In genomic region chr10:83545341-83545740, GRCm38 (mm10) we compare ENCODE assay signal across 9 mouse cellular contexts. TPM values are rescaled to one million over a fixed set of nuclear protein-coding genes. Genes with fewer than 3 reads are reported as not detected.
A peak's percentile ranks its signal among the peaks of the same experiment; 100 is the strongest.
DNase-seq lines count a peak whose midpoint lies in the region; ATAC-seq and TF ChIP-seq lines count a peak whose summit lies in the region.
"Had no signal": no experiment of that assay in that cellular context is flagged by ENCODE, and none has a peak within 500 bp of the region (broad histone marks: within the 10 kb centered on the region; RNA-seq: fewer than 3 reads in every experiment).

No protein-coding gene starts in this region.

- no peak for TF ChIP-seq CTCF in intestine, postnatal 0 days (IDR thresholded peaks at IDR 0.05; ENCODE audit: low read depth)

- H3K4me1 ChIP-seq in kidney, embryonic 14.5 days (ENCODE audit: control insufficient read depth, insufficient read depth, low read length): peaks cover 17% of the 10 kb centered on the region
- peaks cover 13% of the 10 kb centered on the region for H3K4me1 ChIP-seq in forebrain, embryonic 10.5 days
- peaks cover 3% of the 10 kb centered on the region for H3K4me1 ChIP-seq in intestine, postnatal 0 days (replicated peaks; ENCODE audit: control insufficient read depth, insufficient read depth, low read length)
- H3K4me1 ChIP-seq in midbrain, embryonic 16.5 days (ENCODE audit: control insufficient read depth, insufficient read depth, low read length): peaks cover 15% of the 10 kb centered on the region

- H3K4me2 ChIP-seq in kidney, embryonic 14.5 days (replicated peaks; ENCODE audit: low read depth, low read length): peak overlapping the region; percentile 50
- peak overlapping the region; percentile 74 for H3K4me2 ChIP-seq in intestine, postnatal 0 days (replicated peaks; ENCODE audit: low read depth)
- H3K4me2 ChIP-seq in midbrain, embryonic 16.5 days (ENCODE audit: low read length): peak overlapping the region; percentile 66; the same call in 1 of the 2 replicates

- peak overlapping the region; percentile 75; the same call in 1 of the 2 replicates for H3K4me3 ChIP-seq in kidney, embryonic 14.5 days (ENCODE audit: low read length)
- H3K4me3 ChIP-seq in forebrain, embryonic 10.5 days: peak overlapping the region; percentile 92
- no peak overlapping the region for H3K4me3 ChIP-seq in intestine, postnatal 0 days (ENCODE audit: low read depth, low read length)
- no peak overlapping the region for H3K4me3 ChIP-seq in midbrain, embryonic 16.5 days (ENCODE audit: low read depth, low read length)

- ATAC-seq in kidney, embryonic 14.5 days (ENCODE audit: low FRiP score, low TSS enrichment): no peak
- ATAC-seq in intestine, postnatal 0 days: no peak
- no peak for ATAC-seq in midbrain, embryonic 16.5 days

- peaks cover 17% of the 10 kb centered on the region for H3K36me3 ChIP-seq in kidney, embryonic 14.5 days (ENCODE audit: control insufficient read depth, insufficient read depth, low read length)
- peaks cover 31% of the 10 kb centered on the region for H3K36me3 ChIP-seq in forebrain, embryonic 10.5 days (replicated peaks)
- H3K36me3 ChIP-seq in intestine, postnatal 0 days (ENCODE audit: control insufficient read depth, insufficient read depth): peaks cover 9% of the 10 kb centered on the region; the same call in 1 of the 2 replicates
- H3K36me3 ChIP-seq in midbrain, embryonic 16.5 days (ENCODE audit: control insufficient read depth, insufficient read depth, low read length): no peaks in the 10 kb centered on the region; the same call in none of the 2 replicates

- DNase-seq in kidney, postnatal 10 days: no peak
- DNase-seq in forebrain, embryonic 10.5 days (ENCODE audit: extremely low spot score, low spot score): no peak
- DNase-seq in frontal cortex, postnatal 10 days (ENCODE audit: low spot score in 2 of 2): no peak
- no peak for DNase-seq in yolk sac, embryonic 10.5 days (ENCODE audit: low spot score)
- no peak for DNase-seq in cerebellum, postnatal 14 days
- DNase-seq: lung, postnatal 4 days had no signal

- no peak overlapping the region for H3K27ac ChIP-seq in kidney, embryonic 14.5 days (ENCODE audit: low read depth, low read length)
- H3K27ac ChIP-seq in forebrain, embryonic 10.5 days: no peak overlapping the region
- no peak overlapping the region for H3K27ac ChIP-seq in intestine, postnatal 0 days (ENCODE audit: low read depth, low read length)
- H3K27ac ChIP-seq in midbrain, embryonic 16.5 days (ENCODE audit: low read length): no peak overlapping the region

- H3K9me3 ChIP-seq in kidney, embryonic 14.5 days (ENCODE audit: control insufficient read depth, low read length): no peaks in the 10 kb centered on the region
- H3K9me3 ChIP-seq in forebrain, embryonic 10.5 days: no peaks in the 10 kb centered on the region
- H3K9me3 ChIP-seq in intestine, postnatal 0 days (ENCODE audit: control insufficient read depth): no peaks in the 10 kb centered on the region
- H3K9me3 ChIP-seq in midbrain, embryonic 16.5 days (replicated peaks; ENCODE audit: control insufficient read depth, low read length, poor library complexity, severe bottlenecking): no peaks in the 10 kb centered on the region

- H3K9ac ChIP-seq in kidney, embryonic 14.5 days (ENCODE audit: low read depth, low read length): no peak overlapping the region
- no peak overlapping the region for H3K9ac ChIP-seq in intestine, postnatal 0 days (ENCODE audit: low read depth, low read length)
- H3K9ac ChIP-seq in midbrain, embryonic 16.5 days (ENCODE audit: low read depth, low read length): no peak overlapping the region

- WGBS in kidney, embryonic 14.5 days: 56% methylated on average over 3 of the region's 3 CpGs
- WGBS in forebrain, embryonic 10.5 days: 85% methylated on average over 3 of the region's 3 CpGs
- 56% methylated on average over 3 of the region's 3 CpGs for WGBS in intestine, postnatal 0 days
- WGBS in midbrain, embryonic 16.5 days: 78% methylated on average over 3 of the region's 3 CpGs

- no peaks in the 10 kb centered on the region for H3K27me3 ChIP-seq in kidney, embryonic 14.5 days (ENCODE audit: control insufficient read depth, insufficient read depth, low read length)
- H3K27me3 ChIP-seq in forebrain, embryonic 10.5 days (ENCODE audit: poor library complexity, severe bottlenecking): peaks cover 5% of the 10 kb centered on the region; the same call in 1 of the 2 replicates
- no peaks in the 10 kb centered on the region for H3K27me3 ChIP-seq in intestine, postnatal 0 days (replicated peaks; ENCODE audit: control insufficient read depth, insufficient read depth, low read length)
- H3K27me3 ChIP-seq in midbrain, embryonic 16.5 days (ENCODE audit: control insufficient read depth, insufficient read depth, low read depth, low read length): no peaks in the 10 kb centered on the region

RNA-seq across cellular contexts. Expression of gene Washc4, which starts 1.8 kb away (rescaled TPM):
- 22.8 and 44.1 TPM in 2 replicates for polyA plus RNA-seq in kidney, embryonic 14.5 days (2014; fragmentation: Nextera tagmentation; extraction: Ambion mirVana)
- 35.0 and 36.8 TPM in 2 replicates for polyA plus RNA-seq in forebrain, embryonic 10.5 days (2016; fragmentation: Nextera tagmentation; extraction: Ambion mirVana)
- polyA plus RNA-seq in intestine, postnatal 0 days (2015; fragmentation: Nextera tagmentation; extraction: Ambion mirVana): 32.3 and 38.6 TPM in 2 replicates
- 26.4 and 31.8 TPM in 2 replicates for polyA plus RNA-seq in midbrain, embryonic 16.5 days (2015; fragmentation: Nextera tagmentation; extraction: Ambion mirVana)

RNA-seq across cellular contexts. Expression of gene Aldh1l2, which starts 11.4 kb away (rescaled TPM):
- 0.74 and 0.76 TPM in 2 replicates for polyA plus RNA-seq in kidney, embryonic 14.5 days (2014; fragmentation: Nextera tagmentation; extraction: Ambion mirVana)
- 1.6 and 1.9 TPM in 2 replicates for polyA plus RNA-seq in forebrain, embryonic 10.5 days (2016; fragmentation: Nextera tagmentation; extraction: Ambion mirVana)
- polyA plus RNA-seq in intestine, postnatal 0 days (2015; fragmentation: Nextera tagmentation; extraction: Ambion mirVana): 0.59 and 0.60 TPM in 2 replicates
- polyA plus RNA-seq in midbrain, embryonic 16.5 days (2015; fragmentation: Nextera tagmentation; extraction: Ambion mirVana): 17.2 and 17.5 TPM in 2 replicates

Comparison
In these comparisons a context has a peak if more than half of its experiments do, and no peak if none do; other contexts are left out.
1. H3K4me3 ChIP-seq: peak in kidney, embryonic 14.5 days (single experiment) and forebrain, embryonic 10.5 days (single experiment); none in intestine, postnatal 0 days (single experiment) and midbrain, embryonic 16.5 days (single experiment).
2. Peak in every context shown above with its lines, with median percentiles within 50 percentile points of each other: H3K4me2 ChIP-seq.